Mouse (Mus musculus) CH12.LX (cell line): ENCODE measurements around the gene Soga1. TPM values are rescaled to one million over a fixed set of nuclear protein-coding genes. Genes with fewer than 3 reads are reported as not detected.

Experiments used
- DNase-seq: peaks from one replicate; pipeline ENCODE4 v3.0.0-alpha.2; 2013; ENCODE audit errors: extremely low read depth
- H3K27ac ChIP-seq: 2 replicates; pipeline ENCODE4 v1.5.1; 2012; ENCODE audit warnings: low read depth, mild to moderate bottlenecking, control low read depth, moderate library complexity; ENCODE audit not compliant: insufficient read depth
- H3K27me3 ChIP-seq: replicated peaks from 2 replicates; pipeline ENCODE3; 2012; ENCODE audit warnings: inconsistent platforms
- H3K36me3 ChIP-seq, 2 experiments: replicated peaks in 1 of 2; 2 replicates each; pipeline versions ENCODE3 to v1.6.1; 2012; ENCODE audit warnings: inconsistent platforms in 1 of 2, low read length in 1 of 2, mild to moderate bottlenecking in 1 of 2, mixed read lengths in 1 of 2, moderate library complexity in 1 of 2; ENCODE audit not compliant: control insufficient read depth in 1 of 2, insufficient read depth in 1 of 2
- H3K4me1 ChIP-seq, 2 experiments: 2 replicates each; pipeline ENCODE4 v1.6.1; 2012; ENCODE audit warnings: inconsistent platforms in 1 of 2, moderate library complexity in 1 of 2; ENCODE audit not compliant: insufficient read depth in 2 of 2, control insufficient read depth in 1 of 2
- H3K4me2 ChIP-seq: 2 replicates; pipeline ENCODE4 v1.6.1; 2012; ENCODE audit warnings: low read depth, mild to moderate bottlenecking, control low read depth; ENCODE audit not compliant: poor library complexity, insufficient read depth, severe bottlenecking
- H3K4me3 ChIP-seq, 3 experiments: fragments of 150-350 bp in 1 of 3; sonication (generic) in 1 of 3; replicated peaks in 1 of 3; 2 replicates each; pipeline versions ENCODE3 to v1.5.1; 2011 to 2012; ENCODE audit warnings: low read depth in 2 of 3, low read length in 2 of 3, mild to moderate bottlenecking in 2 of 3, moderate library complexity in 2 of 3, control low read depth in 1 of 3, improper control_type of control experiment in 1 of 3, inconsistent platforms in 1 of 3, mixed read lengths in 1 of 3; ENCODE audit not compliant: poor library complexity in 1 of 3
- H3K79me2 ChIP-seq: replicated peaks from 2 replicates; pipeline ENCODE4 v1.6.1; 2012; ENCODE audit warnings: mild to moderate bottlenecking, moderate library complexity; ENCODE audit not compliant: control insufficient read depth, poor library complexity, insufficient read depth, severe bottlenecking; ENCODE audit errors: extremely low read depth
- H3K9ac ChIP-seq: 2 replicates; pipeline ENCODE4 v1.6.1; 2012; ENCODE audit warnings: low read depth, mild to moderate bottlenecking, control low read depth, moderate library complexity; ENCODE audit not compliant: insufficient read depth
- H3K9me3 ChIP-seq: replicated peaks from 2 replicates; pipeline ENCODE3; 2012; ENCODE audit warnings: low read length, inconsistent platforms, mixed read lengths
- CHD2 ChIP-seq: IDR thresholded peaks from 2 replicates; pipeline ENCODE4 v1.6.1; 2011; ENCODE audit warnings: low read length, improper control_type of control experiment
- CTCF ChIP-seq, 2 experiments: IDR thresholded peaks in 1 of 2; conservative IDR thresholded peaks in 1 of 2; 2 replicates each; pipeline ENCODE4 v1.5.1; 2011 to 2012; ENCODE audit warnings: low read depth in 2 of 2, low read length in 2 of 2, improper control_type of control experiment in 1 of 2, inconsistent platforms in 1 of 2, mild to moderate bottlenecking in 1 of 2, moderate library complexity in 1 of 2
- EP300 ChIP-seq: IDR thresholded peaks from 2 replicates; pipeline ENCODE4 v1.6.1; 2011; ENCODE audit warnings: low read length, improper control_type of control experiment
- GABPA ChIP-seq: IDR thresholded peaks from 2 replicates; pipeline ENCODE4 v1.6.1; 2012; ENCODE audit warnings: low read depth, low read length, improper control_type of control experiment, inconsistent platforms; ENCODE audit not compliant: insufficient replicate concordance
- MAFK ChIP-seq: IDR thresholded peaks from 2 replicates; pipeline ENCODE4 v1.6.1; 2011; ENCODE audit warnings: low read length, improper control_type of control experiment; ENCODE audit not compliant: insufficient replicate concordance
- MAX ChIP-seq: IDR thresholded peaks from 2 replicates; pipeline ENCODE4 v1.6.1; 2011; ENCODE audit warnings: low read length, improper control_type of control experiment
- MYC ChIP-seq: IDR thresholded peaks from 2 replicates; pipeline ENCODE4 v1.6.1; 2011; ENCODE audit warnings: low read depth, mild to moderate bottlenecking, improper control_type of control experiment, low read length
- RAD21 ChIP-seq: IDR thresholded peaks from 2 replicates; pipeline ENCODE4 v1.6.1; 2011; ENCODE audit warnings: low read depth, mild to moderate bottlenecking, low read length, improper control_type of control experiment, moderate library complexity
- TBP ChIP-seq: conservative IDR thresholded peaks from 2 replicates; pipeline ENCODE4 v1.6.1; 2011; ENCODE audit warnings: low read depth, low read length, improper control_type of control experiment
- ZC3H11A ChIP-seq: IDR thresholded peaks from 2 replicates; pipeline ENCODE4 v1.6.1; 2012; ENCODE audit warnings: low read depth, mild to moderate bottlenecking, inconsistent platforms, low read length, improper control_type of control experiment
- ZMIZ1 ChIP-seq: IDR thresholded peaks from 2 replicates; pipeline ENCODE4 v1.6.1; 2012; ENCODE audit warnings: low read depth, mild to moderate bottlenecking, inconsistent platforms, low read length, improper control_type of control experiment
- ZNF384 ChIP-seq: IDR thresholded peaks from 2 replicates; pipeline ENCODE4 v1.6.1; 2012; ENCODE audit warnings: low read depth, low read length, improper control_type of control experiment, inconsistent platforms
- dilution Hi-C: fragments of 300-500 bp; cut with MboI; formaldehyde crosslinking; loops from 2 replicates; pipeline ENCODE4 v1.14.3; 2020; ENCODE audit warnings: low sequenced_read_pairs; ENCODE audit not compliant: extremely low pct_unique_long_range_greater_than_20kb, extremely low pct_ligation_motif_present
- in situ Hi-C: fragments of 300-500 bp; cut with MboI; formaldehyde crosslinking; loops from 3 replicates; pipeline ENCODE4 v1.14.3; 2019; ENCODE audit warnings: low sequenced_read_pairs, low pct_ligation_motif_present, low pct_unique_long_range_greater_than_20kb, mixed read lengths
- polyA plus RNA-seq: library from polyadenylated mRNA; unstranded; fragments of >175 nt; gene quantifications from 2 replicates; pipeline ENCODE4 v1.2.1, GENCODE M21; 2012; ENCODE audit warnings: low read depth; ENCODE audit not compliant: insufficient read length
- total RNA-seq, 2 experiments: library from RNA; depleted of rRNA; stranded (reverse); fragments of 300-350 nt in 1 of 2; fragments of >200 nt in 1 of 2; gene quantifications; 2 replicates each; pipeline ENCODE4 v1.2.3; 2012 to 2014

Soga1 gene
- total and polyA plus RNA-seq, 3 experiments, result 0.39 to 2.0 (median 2.0) TPM

DNA sequence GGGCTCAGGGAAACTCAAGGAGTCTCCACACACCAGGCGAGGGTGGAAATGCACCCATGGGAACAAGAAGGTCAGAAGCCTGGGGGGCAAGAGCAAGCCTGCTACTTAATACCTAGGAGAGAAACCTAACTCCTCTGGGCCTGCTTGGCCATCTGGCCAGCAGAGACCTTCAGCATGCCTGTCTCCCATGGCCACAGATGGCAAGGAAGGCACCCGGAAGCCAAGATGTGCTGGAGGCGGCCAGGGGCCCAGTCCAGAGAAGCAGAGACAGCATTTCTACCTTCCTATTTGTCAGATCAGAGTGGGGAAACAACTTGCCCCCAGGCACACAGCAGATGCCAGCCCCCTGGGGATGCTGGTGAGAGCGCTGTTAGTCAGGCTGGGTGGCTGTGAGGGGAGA lies 50.8 kb downstream of the Soga1 start:
- H3K27ac ChIP-seq, result no peak overlapping the region
- H3K4me1 ChIP-seq, result no peaks in the 10 kb centered on the region
- TF ChIP-seq ZNF384 (no peak), GABPA (no peak), TBP (no peak), MYC (no peak), MAFK (no peak)
- no peak overlapping the region for H3K9ac ChIP-seq
- H3K9me3 ChIP-seq, result peaks cover 8% of the 10 kb centered on the region
- in situ Hi-C loops, result no loop called here
- DNase-seq, result no peak
- peaks cover 0 to 36% of the 10 kb centered on the region in 2 experiments for H3K36me3 ChIP-seq
- no peaks in the 10 kb centered on the region for H3K79me2 ChIP-seq
- H3K4me3 ChIP-seq, result no peak overlapping the region
- H3K4me2 ChIP-seq, result no peak overlapping the region
- dilution Hi-C loops, result no loop called here
- no peaks in the 10 kb centered on the region for H3K27me3 ChIP-seq

DNA sequence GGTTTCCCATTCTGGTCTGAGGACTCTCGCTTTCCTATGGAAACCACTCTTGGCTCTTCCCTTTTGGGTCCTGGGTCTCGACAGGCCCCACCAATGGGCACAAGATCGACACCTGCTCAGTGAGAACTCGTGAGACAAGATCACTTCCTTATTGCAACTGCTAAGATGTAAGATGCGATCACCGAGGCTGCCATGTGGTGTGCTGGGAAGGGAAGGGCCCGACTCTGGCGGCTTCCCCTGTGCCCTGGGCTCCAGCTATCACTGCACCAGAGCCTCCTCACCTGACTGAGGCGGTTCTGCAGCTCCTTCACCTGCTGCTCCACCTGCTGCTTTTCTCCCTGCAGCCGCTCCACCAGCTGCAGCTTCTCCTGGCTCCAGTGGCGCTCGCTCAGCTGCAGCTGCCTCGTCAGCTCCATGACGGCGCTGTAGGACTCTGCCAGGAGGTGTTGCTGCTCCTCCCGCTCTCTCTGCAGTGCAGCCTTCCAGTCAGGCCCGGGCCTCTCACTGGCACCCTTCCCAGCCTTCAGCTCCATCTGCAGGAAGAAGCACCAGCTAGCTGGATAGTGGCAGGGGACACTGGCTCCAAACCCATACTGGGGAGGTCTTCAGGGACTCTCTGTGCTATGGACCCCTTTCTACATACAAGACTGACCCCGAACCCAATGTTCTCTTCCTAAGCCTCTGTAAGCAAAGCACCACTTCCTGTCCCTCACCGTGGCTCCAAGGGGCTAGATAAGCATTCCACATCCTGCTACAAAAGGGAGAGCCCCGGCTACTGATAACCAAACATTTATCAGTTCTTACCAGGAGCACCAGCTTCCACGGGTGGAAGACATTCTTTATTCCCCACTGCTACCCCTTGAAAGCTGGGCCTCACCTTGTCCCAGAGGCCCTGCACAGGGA lies 51.7 kb downstream of the Soga1 start:
- Histone ChIP-seq H3K4me1 (no peaks in the 10 kb centered on the region), H3K4me2 (no peak overlapping the region), H3K9me3 (peaks cover 8% of the 10 kb centered on the region), H3K4me3 (no peak overlapping the region), H3K9ac (no peak overlapping the region), H3K79me2 (no peaks in the 10 kb centered on the region), H3K36me3 (peaks cover 0 to 44% of the 10 kb centered on the region in 2 experiments), H3K27ac (no peak overlapping the region), H3K27me3 (no peaks in the 10 kb centered on the region)
- dilution Hi-C loops (no loop called here), in situ Hi-C loops (no loop called here)
- DNase-seq, result no peak
- TF ChIP-seq EP300, result no peak
- TF ChIP-seq RAD21, result no peak
- no peak for TF ChIP-seq GABPA

DNA sequence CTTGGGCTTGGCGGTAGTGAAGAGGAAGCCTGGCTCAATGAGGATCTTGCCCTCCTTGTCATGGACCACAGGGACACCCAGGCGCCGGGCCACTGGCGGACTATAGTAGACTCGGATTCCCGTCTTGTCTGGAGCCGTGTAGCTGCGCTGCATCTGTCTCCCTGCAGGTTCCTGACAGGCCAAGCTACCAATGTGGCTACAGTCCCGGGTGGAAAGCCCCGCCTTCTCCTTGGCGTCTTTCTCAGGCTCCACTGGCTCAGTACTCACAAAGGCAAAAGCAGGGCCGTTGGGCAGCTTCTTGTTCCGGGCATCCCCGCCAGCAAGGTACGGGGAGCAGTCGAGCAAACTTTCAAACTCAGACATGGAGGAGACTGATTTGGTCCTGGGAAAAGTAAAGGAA lies 57.9 kb downstream of the Soga1 start:
- peaks cover 8% of the 10 kb centered on the region for H3K9me3 ChIP-seq
- peaks cover 0 to 4% of the 10 kb centered on the region in 2 experiments; a peak in 2 of 4 replicates for H3K4me1 ChIP-seq
- in situ Hi-C loops (no loop called here), dilution Hi-C loops (no loop called here)
- H3K36me3 ChIP-seq, result peaks cover 4 to 56% of the 10 kb centered on the region in 2 experiments
- H3K27me3 ChIP-seq, result no peaks in the 10 kb centered on the region
- no peak overlapping the region for H3K4me3 ChIP-seq
- DNase-seq, result no peak
- TF ChIP-seq ZMIZ1 (no peak), CHD2 (no peak), CTCF (conservative IDR thresholded peaks at IDR 0.05 in 1 of 2, IDR thresholded peaks at IDR 0.05 in 1 of 2; ENCODE audit: low read depth in 2 of 2, low read length in 2 of 2) (no peak), MAX (no peak), ZC3H11A (no peak)
- H3K79me2 ChIP-seq, result no peaks in the 10 kb centered on the region
- H3K27ac ChIP-seq, result no peak overlapping the region
- H3K9ac ChIP-seq, result no peak overlapping the region
- no peak overlapping the region for H3K4me2 ChIP-seq
